Mouse (Mus musculus) adrenal gland, adult 18-20 months (tissue): Measurements from ENCODE around the gene Ago4. TPM values are rescaled to one million over a fixed set of nuclear protein-coding genes. Genes with fewer than 3 reads are reported as not detected.

Experiments
- DNase-seq, 2 experiments: peaks; one replicate each; pipeline ENCODE4 v3.0.0; 2021 to 2022; ENCODE audit warnings: low spot score in 2 of 2
- total RNA-seq, 2 experiments: library from RNA; stranded (reverse); gene quantifications; 1 replicate in 1 of 2; 2 replicates in 1 of 2; pipeline ENCODE4 v1.2.3; 2021

The Ago4 gene
- total RNA-seq, 2 experiments from 2014 or later = 4.8 to 5.1 TPM

- no peak for DNase-seq
Observed at GRCm38 (mm10) chr4:126526828-126527227, 6.4 kb downstream of the Ago4 start.

- DNase-seq = no peak
Observed at GRCm38 (mm10) chr4:126526164-126526563, 7.1 kb downstream of the Ago4 start.

- DNase-seq = no peak
Observed at GRCm38 (mm10) chr4:126512308-126513066, 20.8 kb downstream of the Ago4 start.

GRCm38 (mm10) chr4:126511013-126511412 is 22.3 kb downstream of the Ago4 start:
- DNase-seq = no peak

GRCm38 (mm10) chr4:126509072-126509471 is 24.2 kb downstream of the Ago4 start:
- DNase-seq = no peak

- DNase-seq = no peak
Observed at GRCm38 (mm10) chr4:126508110-126508899, 25.0 kb downstream of the Ago4 start.

- no peak for DNase-seq
Observed at GRCm38 (mm10) chr4:126502977-126503309, 30.3 kb downstream of the Ago4 start.

GRCm38 (mm10) chr4:126502141-126502976 is 30.9 kb downstream of the Ago4 start:
- no peak for DNase-seq

GRCm38 (mm10) chr4:126498601-126499000 is 34.7 kb downstream of the Ago4 start:
- no peak for DNase-seq

GRCm38 (mm10) chr4:126496963-126497362 is 36.3 kb downstream of the Ago4 start:
- no peak for DNase-seq

- no peak for DNase-seq
Observed at GRCm38 (mm10) chr4:126495942-126496790, 37.1 kb downstream of the Ago4 start.

GRCm38 (mm10) chr4:126495453-126495852 is 37.8 kb downstream of the Ago4 start:
- DNase-seq = no peak

- no peak for DNase-seq
Observed at GRCm38 (mm10) chr4:126493416-126493815, 39.9 kb downstream of the Ago4 start.

GRCm38 (mm10) chr4:126491977-126492376 is 41.3 kb downstream of the Ago4 start:
- no peak for DNase-seq

GRCm38 (mm10) chr4:126490726-126491125 is 42.5 kb downstream of the Ago4 start:
- DNase-seq = no peak

- no peak for DNase-seq
Observed at GRCm38 (mm10) chr4:126489811-126490210, 43.5 kb downstream of the Ago4 start.

- no peak for DNase-seq
Observed at GRCm38 (mm10) chr4:126486217-126486616, 47.1 kb downstream of the Ago4 start.

GRCm38 (mm10) chr4:126485065-126485464 is 48.2 kb downstream of the Ago4 start:
- no peak for DNase-seq

GRCm38 (mm10) chr4:126483874-126484273 is 49.4 kb downstream of the Ago4 start:
- no peak for DNase-seq

- no peak for DNase-seq
Observed at GRCm38 (mm10) chr4:126482951-126483350, 50.3 kb downstream of the Ago4 start.

GRCm38 (mm10) chr4:126481461-126481860 is 51.8 kb downstream of the Ago4 start:
- no peak for DNase-seq
